Mouse (Mus musculus) cortical plate, adult 2 months (tissue): ENCODE data around the gene Clic1.

Experiments
- CTCF ChIP-seq: fragments of 200-500 bp; IDR thresholded peaks from 2 replicates; pipeline ENCODE4 v1.5.1; 2011; ENCODE audit warnings: mild to moderate bottlenecking, control low read depth, low read length; ENCODE audit not compliant: insufficient read depth; ENCODE audit errors: extremely low read depth
- POLR2A ChIP-seq: fragments of 200-500 bp; IDR thresholded peaks from 2 replicates; pipeline ENCODE4 v1.6.1; 2011; ENCODE audit warnings: mild to moderate bottlenecking, low read length, control low read depth; ENCODE audit not compliant: insufficient read depth; ENCODE audit errors: extremely low read depth

DNA sequence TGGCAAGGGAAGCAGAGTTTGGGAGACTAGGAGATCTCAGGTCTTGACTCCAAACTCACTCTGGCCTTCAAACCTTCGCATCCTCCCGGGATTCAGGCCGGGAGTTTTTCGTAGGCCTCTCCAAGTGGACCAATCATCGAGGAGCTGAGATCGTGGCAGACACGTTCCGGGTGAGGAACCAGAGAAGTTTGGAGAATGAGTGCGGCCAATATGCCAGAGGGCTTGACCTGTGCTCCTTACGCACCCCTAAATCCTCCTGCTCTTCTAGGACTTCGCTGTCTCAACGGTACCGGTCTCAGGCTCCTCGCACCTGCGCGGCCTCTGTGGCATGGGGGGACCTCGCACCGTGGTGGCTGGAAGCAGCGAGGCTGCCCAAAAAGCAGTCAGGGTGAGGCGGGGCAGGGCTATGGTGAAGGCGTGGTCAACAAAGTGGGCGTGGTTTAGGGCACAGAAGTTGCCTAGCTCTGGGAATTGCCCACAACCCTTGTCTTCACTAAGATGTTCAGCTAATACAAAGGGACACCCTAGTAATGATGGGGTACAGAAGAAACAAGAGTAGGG, 11.1 kb downstream of the Clic1 start:
- TF ChIP-seq POLR2A, result no peak
- TF ChIP-seq CTCF, result no peak
